In genomic region chr11:90275663-90276062, GRCm38 (mm10) we compare ENCODE assay signal across 11 mouse cellular contexts. TPM values are rescaled to one million over a fixed set of nuclear protein-coding genes. Genes with fewer than 3 reads are reported as not detected.
DNase-seq lines count a peak whose midpoint lies in the region; ATAC-seq lines count a peak whose summit lies in the region.
"Had no signal": no experiment of that assay in that cellular context is flagged by ENCODE, and none has a peak within 500 bp of the region (broad histone marks: within the 10 kb centered on the region; RNA-seq: fewer than 3 reads in every experiment).

No protein-coding gene starts in this region.

- no peak overlapping the region for H3K4me3 ChIP-seq in heart, embryonic 12.5 days
- H3K4me3 ChIP-seq in forebrain, embryonic 13.5 days = no peak overlapping the region
- H3K4me3 ChIP-seq: midbrain, embryonic 10.5 days; neural tube, embryonic 15.5 days had no signal

- H3K4me1 ChIP-seq in heart, embryonic 12.5 days (replicated peaks) = peaks cover 12% of the 10 kb centered on the region
- no peaks in the 10 kb centered on the region for H3K4me1 ChIP-seq in forebrain, embryonic 13.5 days

- peaks cover 58% of the 10 kb centered on the region for H3K36me3 ChIP-seq in heart, embryonic 12.5 days
- peaks cover 43% of the 10 kb centered on the region for H3K36me3 ChIP-seq in forebrain, embryonic 13.5 days (ENCODE audit: poor library complexity, severe bottlenecking)

- DNase-seq in heart, adult 11 months = peak; percentile 95
- peak; percentile 56 to 58 for DNase-seq in right cerebral cortex, postnatal 10 days (ENCODE audit: low spot score in 2 of 2)
- no peak for DNase-seq in right cerebral cortex, adult 2 months (ENCODE audit: low spot score in 2 of 2)
- peak; percentile 28 to 65 for DNase-seq in gastrocnemius, postnatal 4 days (ENCODE audit: low spot score in 2 of 2)
- DNase-seq in c-Kit-positive CD71-positive TER-119-positive erythroid progenitor cells, embryonic 14.5 days (ENCODE audit: low spot score) = no peak
- no peak for DNase-seq in thymus, postnatal 10 days (ENCODE audit: low spot score in 2 of 2)

- no peaks in the 10 kb centered on the region for H3K9me3 ChIP-seq in heart, embryonic 12.5 days (replicated peaks)
- H3K9me3 ChIP-seq in forebrain, embryonic 13.5 days (replicated peaks) = no peaks in the 10 kb centered on the region
- H3K9me3 ChIP-seq: midbrain, embryonic 10.5 days; neural tube, embryonic 15.5 days had no signal

- no peak for ATAC-seq in heart, embryonic 12.5 days (ENCODE audit: insufficient number of reproducible peaks, low FRiP score)
- ATAC-seq in forebrain, embryonic 13.5 days = no peak
- ATAC-seq: Patski had no signal

- H3K27me3 ChIP-seq in heart, embryonic 12.5 days (replicated peaks) = no peaks in the 10 kb centered on the region
- H3K27me3 ChIP-seq in forebrain, embryonic 13.5 days = no peaks in the 10 kb centered on the region
- H3K27me3 ChIP-seq: neural tube, embryonic 15.5 days; Patski had no signal

- no peak overlapping the region for H3K4me2 ChIP-seq in heart, embryonic 12.5 days
- no peak overlapping the region for H3K4me2 ChIP-seq in forebrain, embryonic 13.5 days
- H3K4me2 ChIP-seq: neural tube, embryonic 15.5 days had no signal

- H3K9ac ChIP-seq in heart, embryonic 12.5 days = no peak overlapping the region
- no peak overlapping the region for H3K9ac ChIP-seq in forebrain, embryonic 13.5 days
- H3K9ac ChIP-seq: neural tube, embryonic 15.5 days had no signal

- 85% methylated on average over 7 of the region's 7 CpGs for WGBS in heart, embryonic 12.5 days
- 92% methylated on average over 7 of the region's 7 CpGs for WGBS in forebrain, embryonic 13.5 days

- no peak overlapping the region for H3K27ac ChIP-seq in heart, embryonic 12.5 days (ENCODE audit: poor library complexity, severe bottlenecking)
- no peak overlapping the region for H3K27ac ChIP-seq in forebrain, embryonic 13.5 days
- H3K27ac ChIP-seq: midbrain, embryonic 10.5 days; neural tube, embryonic 15.5 days had no signal

RNA-seq across cellular contexts. Expression of gene Mmd, which starts 26.4 kb away (rescaled TPM):
- 111 and 118 TPM in 2 replicates for polyA plus RNA-seq in heart, embryonic 12.5 days (2016; fragmentation: Nextera tagmentation; extraction: Ambion mirVana)
- total RNA-seq in gastrocnemius, postnatal 4 days (2021) = 10 to 100 TPM; 26.9 to 35.6 TPM
- 64.8 and 65.2 TPM in 2 replicates for polyA plus RNA-seq in forebrain, embryonic 13.5 days (2015; fragmentation: Nextera tagmentation; extraction: Ambion mirVana)

Comparison
In these comparisons a context has a peak if more than half of its experiments do, and no peak if none do; other contexts are left out.
1. DNase-seq: peak in heart, adult 11 months (single experiment), right cerebral cortex, postnatal 10 days (2 of 2) and gastrocnemius, postnatal 4 days (2 of 2); none in right cerebral cortex, adult 2 months (0 of 2), c-Kit-positive CD71-positive TER-119-positive erythroid progenitor cells, embryonic 14.5 days (single experiment) and thymus, postnatal 10 days (0 of 2).